Mouse (Mus musculus) lung, postnatal 0 days (tissue): Measurements from ENCODE around the gene Hist1h2bb.

Experiments
- CTCF ChIP-seq: IDR thresholded peaks from 2 replicates; pipeline ENCODE4 v1.5.1; 2016; ENCODE audit warnings: antibody characterized with exemption, mild to moderate bottlenecking
- EP300 ChIP-seq: IDR thresholded peaks from 2 replicates; pipeline ENCODE4 v1.6.1; 2016; ENCODE audit warnings: antibody characterized with exemption, mild to moderate bottlenecking, control low read depth

GRCm38 (mm10) chr13:23744421-23745380 lies 1.8 kb upstream of the Hist1h2bb start:
- no peak for TF ChIP-seq EP300
- no peak for TF ChIP-seq CTCF
